Mouse (Mus musculus): Measurements from ENCODE around the gene Gm17018.

- TF ChIP-seq CTCF (conservative IDR thresholded peaks at IDR 0.05; ENCODE audit: insufficient read depth, insufficient read length, low read depth, low read length) = no peak
- TF ChIP-seq POLR2A (IDR thresholded peaks at IDR 0.05; ENCODE audit: low read depth, low read length) = no peak
These were observed 31.1 kb upstream of the Gm17018 start for GRCm38 (mm10) chr19:45529294-45529693.
